Mouse (Mus musculus) megakaryocyte, embryonic 14.5 days (primary cell): ENCODE results near the gene Mapk8ip3. TPM values are rescaled to one million over a fixed set of nuclear protein-coding genes. Genes with fewer than 3 reads are reported as not detected.

Source experiments
- H3K27me3 ChIP-seq: replicated peaks from 2 replicates; pipeline ENCODE3; 2012; ENCODE audit warnings: inconsistent platforms
- H3K36me3 ChIP-seq: replicated peaks from 2 replicates; pipeline ENCODE3; 2012; ENCODE audit warnings: low read length, inconsistent platforms, mixed read lengths
- H3K4me1 ChIP-seq: 2 replicates; pipeline ENCODE4 v1.6.1; 2012; ENCODE audit warnings: inconsistent platforms
- H3K4me3 ChIP-seq: replicated peaks from 2 replicates; pipeline ENCODE3; 2012; ENCODE audit warnings: moderate library complexity, mild to moderate bottlenecking, inconsistent platforms
- H3K9me3 ChIP-seq: 2 replicates; pipeline ENCODE4 v1.6.1; 2012; ENCODE audit warnings: inconsistent platforms
- FLI1 ChIP-seq: IDR thresholded peaks from 2 replicates; pipeline ENCODE4 v1.6.1; 2012; ENCODE audit warnings: low read length, inconsistent platforms, mixed read lengths
- GATA1 ChIP-seq: IDR thresholded peaks from 3 replicates; pipeline ENCODE4 v1.6.1; 2012; ENCODE audit warnings: mixed read lengths, low read length, inconsistent platforms, borderline replicate concordance
- polyA plus RNA-seq: library from polyadenylated mRNA; stranded (reverse); fragments of >175 nt; gene quantifications from 2 replicates; pipeline ENCODE4 v1.2.3, GENCODE M21; 2012; ENCODE audit warnings: low replicate concordance; ENCODE audit not compliant: insufficient read depth

The Mapk8ip3 gene
- polyA plus RNA-seq, 1 experiment = 20.5 TPM

DNA sequence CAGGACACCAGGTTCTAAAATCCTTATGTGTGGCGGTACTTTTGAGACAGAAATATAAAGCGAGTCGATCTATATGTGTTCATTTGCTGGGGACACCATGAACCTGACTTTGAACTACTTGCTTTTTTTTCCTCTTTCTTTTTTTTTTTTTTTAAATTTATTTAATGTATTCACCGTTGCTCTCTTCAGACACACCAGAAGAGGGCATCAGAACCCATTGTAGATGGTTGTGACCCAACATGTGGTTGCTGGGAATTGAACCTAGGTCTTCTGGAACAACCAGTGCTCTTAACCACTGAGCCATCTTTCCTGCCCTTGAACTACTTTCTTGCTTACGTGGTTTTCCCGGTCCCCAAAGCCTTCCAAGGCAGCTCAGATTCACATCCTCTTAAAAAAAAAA is 489 bp upstream of the Mapk8ip3 start:
- H3K4me3 ChIP-seq = peak overlapping the region; percentile 100
- peaks cover 30% of the 10 kb centered on the region for H3K36me3 ChIP-seq
- no peaks in the 10 kb centered on the region for H3K27me3 ChIP-seq

DNA sequence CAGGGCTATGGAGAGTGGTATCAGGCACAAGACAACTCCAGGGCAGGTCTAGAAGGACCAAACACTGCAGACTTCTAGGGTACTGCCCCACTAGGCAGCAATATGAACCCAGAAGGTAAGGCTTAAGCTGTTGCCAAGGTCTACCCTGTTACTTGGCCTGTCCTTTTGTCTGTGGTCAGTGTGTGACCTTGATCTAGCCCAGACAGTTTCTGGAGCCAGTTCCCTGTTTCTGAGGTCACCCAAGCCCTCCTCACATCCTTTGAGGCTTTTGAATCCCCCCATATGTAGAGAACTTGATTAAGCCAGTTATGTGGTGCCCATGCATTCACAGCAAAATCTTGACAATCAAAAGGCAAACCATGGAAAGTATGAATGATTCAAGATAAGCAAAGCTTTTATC is 1.1 kb downstream of the Mapk8ip3 start:
- Histone ChIP-seq H3K4me3 (peak overlapping the region; percentile 100), H3K36me3 (peaks cover 30% of the 10 kb centered on the region), H3K9me3 (no peaks in the 10 kb centered on the region), H3K4me1 (peaks cover 32% of the 10 kb centered on the region), H3K27me3 (no peaks in the 10 kb centered on the region)
- TF ChIP-seq FLI1 (no peak), GATA1 (no peak)

More for the DNA sequence above, 489 bp upstream of the Mapk8ip3 start:
- Histone ChIP-seq H3K9me3 (no peaks in the 10 kb centered on the region), H3K4me1 (peaks cover 29% of the 10 kb centered on the region)
- no peak for TF ChIP-seq FLI1
- no peak for TF ChIP-seq GATA1

DNA sequence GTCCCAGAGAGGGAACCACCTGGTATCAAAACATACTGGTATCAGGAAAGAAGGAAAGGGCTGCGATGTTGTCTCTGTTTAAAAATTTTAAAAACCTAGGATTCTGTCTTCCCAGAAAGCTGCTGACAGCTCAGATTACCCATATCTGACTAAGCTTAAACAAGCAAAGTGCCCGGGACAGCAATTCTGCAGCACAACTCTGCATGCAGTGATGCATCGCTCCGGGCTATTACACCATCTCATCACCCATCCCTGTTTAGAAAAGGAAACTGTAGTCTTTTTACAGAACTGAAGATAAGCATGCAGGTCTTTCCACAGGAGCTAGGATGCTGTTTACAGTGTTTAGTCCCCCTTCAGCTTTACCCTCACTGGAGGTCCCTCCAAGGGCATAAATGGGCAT is 1.9 kb downstream of the Mapk8ip3 start:
- TF ChIP-seq FLI1 (no peak), GATA1 (no peak)
- Histone ChIP-seq H3K9me3 (no peaks in the 10 kb centered on the region), H3K36me3 (peaks cover 27% of the 10 kb centered on the region), H3K27me3 (no peaks in the 10 kb centered on the region), H3K4me1 (peaks cover 37% of the 10 kb centered on the region), H3K4me3 (peak overlapping the region; percentile 100)

DNA sequence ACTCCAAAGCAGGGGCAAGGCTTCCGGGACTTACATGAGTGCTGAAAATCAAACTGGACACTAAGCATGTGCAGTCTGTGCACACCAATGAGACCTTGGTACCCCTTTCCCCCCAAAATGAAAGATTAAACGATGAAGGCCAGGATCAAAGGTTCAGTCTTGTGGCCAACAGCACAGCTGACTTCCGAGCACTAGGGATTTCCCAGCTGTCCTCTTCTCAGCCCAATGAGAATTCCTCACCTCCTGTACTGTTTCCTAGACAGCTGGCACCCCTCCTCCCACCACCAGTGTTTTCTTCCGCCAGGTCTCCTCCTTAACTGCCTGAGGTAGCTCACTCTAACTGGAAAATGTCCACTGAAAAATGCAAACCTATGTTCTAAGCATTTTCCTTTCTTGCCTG is 3.6 kb downstream of the Mapk8ip3 start:
- Histone ChIP-seq H3K27me3 (no peaks in the 10 kb centered on the region), H3K36me3 (peaks cover 38% of the 10 kb centered on the region), H3K9me3 (no peaks in the 10 kb centered on the region)

DNA sequence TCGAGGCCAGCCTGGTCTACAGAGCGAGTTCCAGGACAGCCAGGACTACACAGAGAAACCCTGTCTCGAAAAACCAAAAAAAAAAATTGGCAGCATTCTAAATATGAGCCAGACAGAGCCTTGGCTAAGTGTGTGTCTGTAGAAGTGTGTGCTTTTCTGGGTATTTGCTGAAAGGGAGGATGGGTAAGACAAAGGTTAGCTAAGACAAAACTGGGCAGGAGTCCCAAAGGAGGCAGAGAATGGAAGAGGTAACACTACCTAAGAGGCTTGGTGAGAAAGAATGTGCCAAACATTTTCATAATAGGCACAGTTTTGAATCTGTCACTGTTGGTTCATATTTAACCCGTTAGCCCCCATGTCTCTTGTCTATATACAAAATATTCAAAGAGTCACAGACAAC is 4.3 kb downstream of the Mapk8ip3 start:
- Histone ChIP-seq H3K36me3 (peaks cover 45% of the 10 kb centered on the region), H3K9me3 (no peaks in the 10 kb centered on the region)
- TF ChIP-seq FLI1 = no peak
- TF ChIP-seq GATA1 = no peak

More for the DNA sequence above, 3.6 kb downstream of the Mapk8ip3 start:
- Histone ChIP-seq H3K4me3 (no peak overlapping the region), H3K4me1 (peaks cover 51% of the 10 kb centered on the region)
- TF ChIP-seq GATA1 = no peak
- no peak for TF ChIP-seq FLI1

DNA sequence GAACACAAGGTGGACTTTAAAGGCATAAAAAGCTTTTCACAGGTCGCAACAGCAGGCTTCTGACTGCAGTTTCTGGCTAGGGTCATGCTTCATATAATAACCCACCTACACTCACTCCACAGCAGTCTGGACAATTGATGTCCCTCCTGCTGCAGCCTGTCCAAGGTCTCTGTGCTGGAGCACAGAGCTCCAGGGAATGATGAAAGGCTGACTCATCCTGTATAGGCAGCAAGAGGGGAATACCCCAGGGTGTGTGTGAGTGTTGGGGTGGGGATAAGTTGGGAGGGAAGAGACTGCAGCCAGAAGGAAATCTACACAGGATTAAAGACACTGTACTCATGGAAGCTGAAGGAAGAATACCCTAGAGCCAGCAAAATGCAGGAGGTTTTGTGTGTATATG is 7.3 kb downstream of the Mapk8ip3 start:
- H3K4me1 ChIP-seq = peaks cover 38% of the 10 kb centered on the region
- TF ChIP-seq GATA1 = no peak
- no peak for TF ChIP-seq FLI1
- peak overlapping the region; percentile 18 for H3K4me3 ChIP-seq
- H3K9me3 ChIP-seq = no peaks in the 10 kb centered on the region
- no peaks in the 10 kb centered on the region for H3K27me3 ChIP-seq
- peaks cover 71% of the 10 kb centered on the region for H3K36me3 ChIP-seq

More for the DNA sequence above, 4.3 kb downstream of the Mapk8ip3 start:
- peaks cover 51% of the 10 kb centered on the region for H3K4me1 ChIP-seq
- H3K27me3 ChIP-seq = no peaks in the 10 kb centered on the region
- H3K4me3 ChIP-seq = no peak overlapping the region

DNA sequence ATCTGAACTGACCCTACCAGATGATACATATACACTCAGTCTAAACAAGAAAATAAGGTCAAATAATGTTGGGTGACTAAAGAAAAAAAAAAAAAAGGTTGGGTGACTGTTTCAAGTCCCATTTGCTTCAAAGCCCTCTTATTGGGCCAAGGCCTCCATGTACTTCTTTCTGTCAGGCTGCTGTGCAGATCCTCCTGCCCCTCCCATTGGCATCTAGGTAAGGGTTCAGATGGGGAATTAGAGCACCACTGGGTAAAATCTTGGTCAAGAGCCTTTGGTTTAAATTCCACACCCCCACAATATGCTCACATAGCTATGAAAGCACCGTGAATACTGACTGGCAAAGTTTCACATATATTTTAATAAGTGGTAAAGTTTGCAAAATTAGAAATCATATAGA is 13.5 kb downstream of the Mapk8ip3 start:
- no peak for TF ChIP-seq GATA1
- no peak for TF ChIP-seq FLI1
- H3K4me1 ChIP-seq = peaks cover 4% of the 10 kb centered on the region; the same call in 1 of the 2 replicates
- peaks cover 96% of the 10 kb centered on the region for H3K36me3 ChIP-seq
- no peak overlapping the region for H3K4me3 ChIP-seq
- no peaks in the 10 kb centered on the region for H3K9me3 ChIP-seq
- H3K27me3 ChIP-seq = no peaks in the 10 kb centered on the region

DNA sequence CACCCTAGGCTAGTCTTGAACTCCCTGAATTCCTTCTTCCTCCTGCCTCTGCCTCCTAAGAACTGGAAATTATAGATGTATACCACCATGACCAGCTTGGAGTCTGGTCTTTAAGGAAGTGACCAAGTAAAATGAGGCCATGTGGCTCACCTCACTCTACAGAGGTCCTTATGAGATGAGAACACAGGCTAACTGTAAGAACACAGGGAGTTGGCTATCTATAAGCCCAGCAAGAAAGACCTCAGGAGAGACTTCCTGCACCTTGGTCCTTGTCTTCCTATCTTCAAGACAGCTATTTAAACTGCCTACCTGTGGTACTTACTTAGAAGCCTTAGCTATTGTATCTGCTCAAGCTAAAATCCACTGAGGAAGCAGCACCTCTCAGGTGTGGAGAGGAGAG is 22.8 kb downstream of the Mapk8ip3 start:
- TF ChIP-seq GATA1 (no peak; the same call in 2 of the 3 replicates), FLI1 (no peak)
- Histone ChIP-seq H3K36me3 (peaks cover 99% of the 10 kb centered on the region), H3K4me1 (peaks cover 68% of the 10 kb centered on the region), H3K9me3 (no peaks in the 10 kb centered on the region), H3K27me3 (no peaks in the 10 kb centered on the region), H3K4me3 (peak overlapping the region; percentile 81)

DNA sequence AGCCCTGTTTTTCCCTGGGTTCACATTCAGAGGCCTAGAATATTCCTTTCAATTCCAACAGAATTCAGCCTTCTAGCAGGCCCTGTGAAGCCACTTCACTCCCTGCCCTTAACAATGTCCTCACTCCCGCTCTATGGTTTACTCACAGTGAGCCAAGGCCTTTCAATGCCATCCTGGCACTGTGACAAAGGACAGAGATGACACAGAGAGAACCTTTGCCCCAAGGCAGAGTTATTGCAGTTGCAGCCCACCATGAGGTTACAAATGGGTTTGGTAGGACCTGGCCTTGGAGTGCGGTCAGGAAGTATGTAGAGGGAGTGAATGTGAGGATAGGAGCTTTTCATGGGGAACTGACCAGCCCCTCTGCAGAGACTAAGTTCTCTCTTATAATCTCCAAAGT is 29.2 kb downstream of the Mapk8ip3 start:
- TF ChIP-seq FLI1 (no peak), GATA1 (no peak)
- H3K36me3 ChIP-seq = peaks cover 100% of the 10 kb centered on the region

DNA sequence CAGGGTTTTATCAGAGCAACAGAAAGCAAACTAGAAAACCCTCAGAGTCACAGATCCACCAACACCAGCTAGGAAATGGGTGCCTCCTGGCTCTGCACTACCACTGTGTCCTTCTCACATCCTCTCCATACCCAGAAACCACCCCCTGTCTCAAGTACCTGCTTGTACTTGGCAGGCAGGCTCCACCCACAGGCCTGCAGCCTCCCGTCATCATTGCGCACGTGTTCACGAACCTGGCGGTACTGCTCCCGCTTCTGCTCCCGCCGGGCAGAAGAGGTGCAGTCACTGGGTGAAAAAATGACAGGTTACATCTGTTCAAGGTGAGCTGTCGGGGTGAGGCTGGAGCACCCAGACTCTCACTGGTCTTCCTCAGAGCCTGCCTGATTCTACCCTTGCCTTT is 33.0 kb downstream of the Mapk8ip3 start:
- Histone ChIP-seq H3K9me3 (no peaks in the 10 kb centered on the region), H3K4me1 (peaks cover 35% of the 10 kb centered on the region), H3K36me3 (peaks cover 100% of the 10 kb centered on the region), H3K27me3 (no peaks in the 10 kb centered on the region), H3K4me3 (no peak overlapping the region)
- no peak for TF ChIP-seq FLI1
- TF ChIP-seq GATA1 = no peak

More for the DNA sequence above, 29.2 kb downstream of the Mapk8ip3 start:
- no peaks in the 10 kb centered on the region for H3K27me3 ChIP-seq
- H3K4me1 ChIP-seq = peaks cover 46% of the 10 kb centered on the region
- H3K9me3 ChIP-seq = no peaks in the 10 kb centered on the region
- no peak overlapping the region for H3K4me3 ChIP-seq
